Mouse (Mus musculus): ENCODE results near the gene Acat3. TPM values are rescaled to one million over a fixed set of nuclear protein-coding genes. Genes with fewer than 3 reads are reported as not detected.

The Acat3 gene
- polyA plus RNA-seq, 1 experiment from 2014 or later: 1.3 TPM

GRCm38 (mm10) chr17:12886620-12887019 lies 53.8 kb downstream of the Acat3 start:
- Histone ChIP-seq H3K9me3 (no peaks in the 10 kb centered on the region), H3K27ac (replicated peaks) (no peak overlapping the region), H3K4me3 (no peak overlapping the region), H3K27me3 (replicated peaks; ENCODE audit: low read depth, poor library complexity, severe bottlenecking) (no peaks in the 10 kb centered on the region), H3K4me1 (no peaks in the 10 kb centered on the region), H3K36me3 (replicated peaks) (peaks cover 43% of the 10 kb centered on the region)
- WGBS: 37% methylated on average over 6 of the region's 6 CpGs
- DNase-seq (ENCODE audit: low spot score): no peak

DNA sequence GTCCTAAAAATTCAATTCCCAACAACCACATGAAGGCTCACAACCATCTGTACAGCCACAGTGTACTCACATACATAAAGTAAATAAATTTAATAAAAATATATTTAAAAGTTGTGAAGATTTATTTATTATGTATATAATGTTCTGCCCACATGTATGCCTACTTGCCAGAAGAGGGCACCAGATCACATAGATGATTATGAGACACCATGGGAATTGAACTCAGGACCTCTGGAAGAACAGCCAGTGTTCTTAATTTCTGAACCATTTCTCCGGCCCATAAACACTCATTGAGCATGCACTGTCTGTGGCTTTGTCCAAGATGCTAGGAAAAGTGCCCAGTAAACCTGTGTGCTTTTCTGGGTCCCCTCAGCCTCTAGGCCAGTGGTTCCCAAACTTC lies 59.2 kb downstream of the Acat3 start:
- WGBS: 82% methylated on average over 1 of the region's 1 CpGs
- Histone ChIP-seq H3K4me1 (peaks cover 4% of the 10 kb centered on the region; the same call in 1 of the 2 replicates), H3K4me3 (no peak overlapping the region), H3K9me3 (no peaks in the 10 kb centered on the region), H3K27ac (replicated peaks) (no peak overlapping the region), H3K27me3 (replicated peaks; ENCODE audit: low read depth, poor library complexity, severe bottlenecking) (0 out of 2 replicates have a peak, but pooled peaks cover 6% of the 10 kb centered on the region), H3K36me3 (replicated peaks) (no peaks in the 10 kb centered on the region)
- DNase-seq (ENCODE audit: low spot score): no peak

GRCm38 (mm10) chr17:12880178-12880577 lies 60.2 kb downstream of the Acat3 start:
- WGBS: 5% methylated on average over 14 of the region's 14 CpGs
- H3K27ac ChIP-seq (replicated peaks): no peak overlapping the region

GRCm38 (mm10) chr17:12875734-12876133 lies 64.7 kb downstream of the Acat3 start, which contains the start of gene Mrgprh:
Gene Mrgprh (plus strand): TSS chr17:12876034.
- Histone ChIP-seq H3K9me3 (no peaks in the 10 kb centered on the region), H3K27me3 (replicated peaks; ENCODE audit: low read depth, poor library complexity, severe bottlenecking) (peaks cover 17% of the 10 kb centered on the region; the same call in 1 of the 2 replicates), H3K4me1 (peaks cover 29% of the 10 kb centered on the region), H3K27ac (replicated peaks) (no peak within 1 kb of the TSS), H3K4me3 (no peak within 1 kb of the TSS), H3K36me3 (replicated peaks) (no peaks in the 10 kb centered on the region)
- 82% methylated on average over 5 of the region's 5 CpGs for WGBS
- no peak for DNase-seq (ENCODE audit: low spot score)

More at GRCm38 (mm10) chr17:12880178-12880577, 60.2 kb downstream of the Acat3 start:
- H3K27me3 ChIP-seq (replicated peaks; ENCODE audit: low read depth, poor library complexity, severe bottlenecking): 0 out of 2 replicates have a peak, but pooled peaks cover 6% of the 10 kb centered on the region
- DNase-seq (ENCODE audit: low spot score): peak; percentile 79
- H3K4me3 ChIP-seq: no peak overlapping the region
- peaks cover 4% of the 10 kb centered on the region; the same call in 1 of the 2 replicates for H3K4me1 ChIP-seq
- no peaks in the 10 kb centered on the region for H3K36me3 ChIP-seq (replicated peaks)
- H3K9me3 ChIP-seq: no peaks in the 10 kb centered on the region

Other genes starting within 250 kb of the Acat3 start
- gene Igf2r, start 170.9 kb downstream of the Acat3 start, polyA plus RNA-seq (2016; fragmentation: Nextera tagmentation; extraction: Ambion mirVana): 25.9 and 27.2 TPM in 2 replicates
- 0.44 and 0.72 TPM in 2 replicates for gene Mas1, start 72.5 kb downstream of the Acat3 start, polyA plus RNA-seq (2016; fragmentation: Nextera tagmentation; extraction: Ambion mirVana)
- not detected in 2 replicates for gene Mrgprh, start 64.6 kb downstream of the Acat3 start, polyA plus RNA-seq (2016; fragmentation: Nextera tagmentation; extraction: Ambion mirVana)
- gene Pnldc1, start 30.4 kb downstream of the Acat3 start, polyA plus RNA-seq (2016; fragmentation: Nextera tagmentation; extraction: Ambion mirVana): 2.4 and 3.4 TPM in 2 replicates
- gene Tcp1, start 24.9 kb downstream of the Acat3 start, polyA plus RNA-seq (2016; fragmentation: Nextera tagmentation; extraction: Ambion mirVana): 548 and 551 TPM in 2 replicates
- 198 and 200 TPM in 2 replicates for gene Mrpl18, start 24.3 kb downstream of the Acat3 start, polyA plus RNA-seq (2016; fragmentation: Nextera tagmentation; extraction: Ambion mirVana)
- gene Acat2, start 20.1 kb upstream of the Acat3 start, polyA plus RNA-seq (2016; fragmentation: Nextera tagmentation; extraction: Ambion mirVana): 348 and 367 TPM in 2 replicates
- gene Wtap, start 53.6 kb upstream of the Acat3 start, polyA plus RNA-seq (2016; fragmentation: Nextera tagmentation; extraction: Ambion mirVana): 148 and 153 TPM in 2 replicates
- gene Sod2, start 66.2 kb upstream of the Acat3 start, polyA plus RNA-seq (2016; fragmentation: Nextera tagmentation; extraction: Ambion mirVana): 95.4 and 101 TPM in 2 replicates
- gene Gpr31b, start 111.7 kb upstream of the Acat3 start, polyA plus RNA-seq (2016; fragmentation: Nextera tagmentation; extraction: Ambion mirVana): not detected in 2 replicates
- gene Tcp10b, start 120.5 kb upstream of the Acat3 start, polyA plus RNA-seq (2016; fragmentation: Nextera tagmentation; extraction: Ambion mirVana): not detected in 2 replicates
- not detected in 2 replicates for gene Unc93a, start 191.2 kb upstream of the Acat3 start, polyA plus RNA-seq (2016; fragmentation: Nextera tagmentation; extraction: Ambion mirVana)